Mouse (Mus musculus) embryonic fibroblast, embryonic 13.5 days (primary cell): ENCODE results near the gene Slco4c1.

Experiments used
- CTCF ChIP-seq: IDR thresholded peaks from 2 replicates; pipeline ENCODE4 v1.5.1; 2011; ENCODE audit warnings: mild to moderate bottlenecking, control low read depth, low read length, moderate library complexity, borderline replicate concordance; ENCODE audit not compliant: insufficient read depth
- POLR2A ChIP-seq: IDR thresholded peaks from 2 replicates; pipeline ENCODE4 v1.6.1; 2011; ENCODE audit warnings: low read depth, mild to moderate bottlenecking, control low read depth, low read length, moderate library complexity

GRCm38 (mm10) chr1:96876076-96876475, 4.1 kb upstream of the Slco4c1 start:
- TF ChIP-seq CTCF (no peak), POLR2A (no peak)
